Mouse (Mus musculus): ENCODE data around the gene Atp2a1.

Gene Atp2a1

DNA sequence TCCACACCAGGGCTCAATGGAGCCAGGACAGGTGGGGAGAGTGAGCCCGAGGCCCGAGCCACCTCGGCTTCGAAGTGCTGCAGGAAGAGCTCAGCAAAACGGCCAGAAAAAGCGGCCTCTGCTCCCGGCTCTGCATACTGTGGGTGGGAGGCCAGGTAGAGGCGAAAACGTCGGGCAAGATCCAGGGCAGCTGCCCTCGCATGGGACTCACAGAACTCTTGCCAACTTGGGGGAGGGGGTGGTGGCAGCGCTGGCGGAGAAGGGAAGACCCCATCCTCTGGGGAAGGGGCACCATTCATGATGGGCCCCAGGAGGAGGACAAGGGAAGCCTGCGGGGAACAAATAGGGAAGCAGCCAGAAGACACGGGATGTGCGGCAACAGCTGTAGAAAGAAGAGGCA, 9.8 kb upstream of the Atp2a1 start:
- no peak for DNase-seq (ENCODE audit: low spot score in 2 of 2)

DNA sequence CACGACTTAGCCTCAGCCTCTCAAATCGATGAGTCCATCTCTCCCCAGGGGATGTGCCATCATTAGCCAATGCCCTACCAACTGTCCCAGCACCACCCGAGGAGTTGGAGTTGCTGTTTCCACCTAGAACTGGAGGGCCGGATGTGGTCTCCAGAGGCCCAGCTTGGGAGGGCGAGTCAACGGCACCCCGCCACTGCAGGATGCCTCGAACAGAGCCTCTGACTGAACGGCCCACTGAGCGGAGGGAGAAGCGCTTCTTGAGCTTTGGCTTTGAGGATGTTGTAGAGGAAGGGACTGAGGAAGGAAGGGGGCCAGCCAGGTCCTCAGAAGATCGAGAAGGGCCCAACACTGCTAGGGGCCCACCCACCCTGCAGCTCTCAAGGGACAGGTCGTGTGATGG, 9.4 kb upstream of the Atp2a1 start:
- DNase-seq (ENCODE audit: low spot score in 2 of 2) = no peak

DNA sequence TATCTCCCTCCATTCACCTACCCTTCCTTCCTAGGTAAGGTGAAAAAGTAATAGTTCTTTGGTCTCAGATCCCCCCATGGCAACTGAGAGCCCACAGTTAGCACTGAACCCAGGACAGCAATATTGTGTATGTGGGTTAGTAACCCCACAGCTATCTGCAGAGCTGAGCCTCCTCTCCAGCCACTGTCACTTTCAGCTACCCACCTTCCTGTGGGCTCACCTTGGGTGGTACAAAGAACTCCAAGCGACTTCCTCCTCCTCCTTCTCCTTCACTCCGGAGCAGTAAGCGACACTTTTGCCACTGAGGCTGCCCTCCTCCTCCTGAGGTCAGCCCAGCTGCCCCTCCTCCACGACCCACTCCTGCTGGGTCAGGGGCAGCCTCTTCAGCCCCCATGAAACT, 8.9 kb upstream of the Atp2a1 start:
- DNase-seq (ENCODE audit: low spot score in 2 of 2) = no peak

DNA sequence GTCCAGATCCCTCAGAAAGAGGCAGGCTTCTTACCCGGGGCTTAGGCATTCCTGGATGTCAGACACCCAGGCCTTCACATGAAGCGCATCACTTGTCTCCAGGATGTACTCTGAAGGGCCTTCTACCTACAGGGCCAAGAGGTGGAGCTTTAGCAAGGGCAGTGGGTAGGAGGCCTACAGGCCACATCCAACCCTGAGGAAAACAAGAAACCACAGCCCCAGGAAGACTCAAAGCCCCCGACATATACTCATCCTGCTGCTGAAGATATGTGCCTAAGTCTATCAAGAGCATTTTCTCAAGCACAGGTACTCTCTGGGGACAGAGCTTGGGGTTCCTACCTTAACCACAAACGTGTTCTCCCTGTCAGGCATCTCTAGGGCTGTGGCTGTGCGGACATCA, 8.5 kb upstream of the Atp2a1 start:
- no peak for DNase-seq (ENCODE audit: low spot score in 2 of 2)

DNA sequence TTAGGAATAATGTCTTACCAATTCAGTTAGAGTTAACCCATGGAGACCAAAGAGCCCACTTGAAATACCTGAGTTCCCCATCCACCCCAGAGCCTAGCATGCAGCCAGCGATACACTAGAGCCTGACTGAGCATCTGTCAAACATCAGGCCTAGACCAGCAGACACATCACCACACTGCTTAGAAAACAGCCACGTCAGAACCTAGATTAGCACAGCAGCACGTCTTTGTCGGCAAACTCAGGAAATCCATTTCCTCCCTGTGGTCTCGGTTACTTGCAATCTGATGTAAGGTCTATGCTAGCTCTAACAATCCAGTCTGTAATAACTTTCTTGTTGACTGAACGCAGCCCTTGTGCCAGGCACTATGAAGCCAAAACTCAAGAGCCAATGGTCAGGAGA, 7.2 kb upstream of the Atp2a1 start:
- no peak for DNase-seq (ENCODE audit: low spot score in 2 of 2)

DNA sequence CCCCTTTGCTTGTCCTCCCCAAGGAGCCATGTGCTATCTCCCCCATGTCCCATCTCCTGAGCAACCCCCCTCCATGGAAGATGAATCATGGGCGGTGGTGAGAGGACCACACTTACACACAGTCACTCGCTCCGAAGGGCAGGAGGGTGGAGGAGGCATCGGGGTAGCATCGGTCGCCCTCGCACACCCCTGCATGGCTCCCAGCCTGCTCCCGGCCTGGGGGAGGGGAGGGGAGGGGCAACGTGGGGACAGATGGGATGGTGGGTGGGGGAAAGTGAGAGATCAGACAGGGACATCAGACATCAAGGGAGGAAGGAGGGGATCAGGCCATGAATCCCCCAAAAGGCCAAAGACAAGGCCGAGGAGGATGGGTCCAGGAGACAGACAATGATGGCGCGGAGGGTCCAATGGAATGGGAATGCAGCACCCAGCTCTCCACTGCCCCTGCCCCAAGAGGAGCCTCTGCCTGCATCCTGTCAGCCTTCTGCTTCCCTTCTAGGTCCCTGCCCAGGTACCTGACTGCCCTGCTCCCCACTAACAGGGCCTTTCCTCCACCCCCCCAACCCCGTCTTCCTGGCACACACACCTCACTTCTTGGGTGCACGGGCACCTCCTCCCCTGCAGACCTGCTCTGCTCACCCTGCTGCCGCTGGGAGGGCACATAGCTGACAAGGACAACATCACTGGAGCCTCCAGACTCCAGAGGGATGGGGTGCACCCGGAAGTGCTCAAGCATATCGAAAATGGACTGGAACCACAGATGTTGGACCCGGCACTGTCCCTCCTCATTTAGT, 5.1 kb upstream of the Atp2a1 start:
- DNase-seq (ENCODE audit: low spot score in 2 of 2) = no peak

DNA sequence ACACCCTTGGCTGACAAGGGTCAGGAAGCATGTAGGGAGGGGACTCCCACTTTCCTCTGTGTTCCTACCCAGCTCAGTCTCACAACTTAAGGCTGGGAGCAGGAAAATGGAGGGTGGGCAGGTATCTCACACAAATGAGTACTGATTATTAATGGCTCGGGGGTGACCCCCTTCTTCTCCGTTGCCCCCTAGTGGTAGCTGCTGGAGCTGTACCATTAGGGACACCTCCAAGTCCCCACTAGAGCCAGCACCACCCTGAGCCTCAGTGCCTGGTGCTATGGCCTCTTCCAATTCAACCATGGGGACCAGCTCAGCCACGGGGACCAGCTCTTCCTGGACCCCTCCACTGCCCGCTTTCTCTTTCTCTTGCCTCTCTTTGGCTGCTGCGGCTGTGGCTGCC, 4.4 kb upstream of the Atp2a1 start:
- peak in 1 of 2 experiments; percentile 31 for DNase-seq (ENCODE audit: low spot score in 2 of 2)

DNA sequence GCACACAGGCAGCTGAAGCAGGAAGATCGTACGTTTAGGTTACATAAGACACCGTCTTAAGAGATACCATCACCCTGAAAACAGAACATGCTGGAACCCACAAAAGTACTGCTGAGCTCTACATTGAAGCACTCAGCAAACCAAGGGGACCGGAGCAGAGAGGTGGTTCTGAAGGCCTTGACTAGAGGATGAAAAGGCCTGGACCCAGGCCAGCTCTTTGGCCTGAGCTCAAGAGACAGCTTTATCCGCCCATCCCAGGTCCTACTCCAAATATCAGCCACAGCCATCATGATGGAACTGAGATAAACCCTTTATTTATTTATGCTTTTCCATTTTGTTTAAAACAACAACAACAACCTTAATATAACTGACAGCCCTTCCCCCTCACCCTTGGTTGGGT, 3.8 kb upstream of the Atp2a1 start:
- no peak for DNase-seq (ENCODE audit: low spot score in 2 of 2)

DNA sequence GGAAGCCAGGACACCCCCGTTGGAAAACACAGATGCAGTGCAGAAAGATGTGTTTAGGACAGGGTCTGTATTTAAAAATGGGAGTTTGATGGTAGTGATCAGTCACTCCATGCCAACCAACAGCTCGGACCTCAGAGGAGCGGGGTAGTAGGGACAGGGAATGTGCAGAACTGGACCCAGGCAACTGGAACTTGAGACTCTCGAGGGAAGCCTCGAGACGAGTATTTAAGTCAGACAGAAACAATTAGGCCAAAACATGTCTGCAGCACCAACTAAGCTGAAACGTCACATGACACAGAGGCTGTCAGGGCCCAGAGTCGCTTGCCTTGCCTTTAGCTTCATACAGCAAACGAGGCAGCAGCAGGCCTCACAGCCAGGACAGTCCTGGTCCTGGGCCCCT, 3.2 kb upstream of the Atp2a1 start:
- no peak for DNase-seq (ENCODE audit: low spot score in 2 of 2)

DNA sequence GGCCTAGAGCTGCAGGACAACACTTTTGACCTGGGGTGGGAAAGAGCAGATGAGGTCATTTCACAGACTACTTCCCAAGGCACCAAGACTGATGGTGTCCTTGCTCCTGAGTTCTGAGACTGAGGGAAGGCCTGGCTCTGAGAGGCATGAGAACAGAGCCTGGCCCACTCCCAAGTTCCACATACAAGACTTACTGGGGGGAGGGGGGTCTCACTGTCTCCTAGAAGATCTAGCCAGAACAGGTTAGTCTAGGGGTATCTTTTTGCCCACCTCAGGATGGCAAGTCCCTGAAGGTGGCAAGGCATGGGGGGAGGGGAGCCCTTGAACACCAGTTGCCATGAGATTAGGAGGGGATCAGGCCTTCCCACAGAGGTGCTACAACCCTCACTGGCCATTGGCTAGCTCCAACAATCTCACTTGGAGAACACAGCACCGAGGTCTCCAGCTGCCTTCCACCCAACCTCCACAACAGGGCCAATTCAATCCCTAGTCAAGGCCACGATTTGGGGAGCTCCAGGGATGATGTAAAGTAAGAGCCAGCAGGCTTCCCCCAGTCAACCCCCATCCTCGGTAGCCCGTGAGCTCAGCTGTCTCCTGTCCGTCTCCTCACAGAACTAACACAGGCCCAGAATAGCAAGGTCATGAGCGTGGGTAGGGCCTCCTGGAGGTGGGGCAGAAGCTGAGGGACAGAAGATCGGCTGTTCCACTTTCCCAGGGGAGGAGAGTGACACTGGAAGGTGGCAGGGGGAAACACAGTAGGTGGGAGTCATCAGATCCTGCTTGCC, 2.5 kb upstream of the Atp2a1 start:
- DNase-seq (ENCODE audit: low spot score in 2 of 2) = peak; percentile 52 to 60

DNA sequence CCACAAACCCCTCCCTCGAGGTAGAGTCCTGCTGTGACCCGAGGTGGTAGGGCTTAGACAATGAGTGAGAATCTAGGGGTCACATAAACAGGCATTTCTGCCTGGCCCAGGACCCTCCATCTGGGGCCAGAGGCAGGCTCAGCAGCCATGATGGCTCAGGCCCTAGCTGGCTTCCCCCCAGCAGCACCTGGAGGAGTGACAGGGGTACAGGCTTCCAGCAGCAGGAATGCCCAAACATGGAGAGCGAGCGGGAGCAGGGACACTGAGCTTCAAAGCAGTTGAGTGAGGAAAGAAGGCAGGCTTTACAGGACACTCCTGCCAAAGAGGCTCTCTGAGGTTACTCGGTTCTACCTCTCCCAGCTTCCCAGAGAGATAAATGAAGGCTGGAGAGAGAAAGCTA, 1.9 kb upstream of the Atp2a1 start:
- peak in 1 of 2 experiments; percentile 24 for DNase-seq (ENCODE audit: low spot score in 2 of 2)

DNA sequence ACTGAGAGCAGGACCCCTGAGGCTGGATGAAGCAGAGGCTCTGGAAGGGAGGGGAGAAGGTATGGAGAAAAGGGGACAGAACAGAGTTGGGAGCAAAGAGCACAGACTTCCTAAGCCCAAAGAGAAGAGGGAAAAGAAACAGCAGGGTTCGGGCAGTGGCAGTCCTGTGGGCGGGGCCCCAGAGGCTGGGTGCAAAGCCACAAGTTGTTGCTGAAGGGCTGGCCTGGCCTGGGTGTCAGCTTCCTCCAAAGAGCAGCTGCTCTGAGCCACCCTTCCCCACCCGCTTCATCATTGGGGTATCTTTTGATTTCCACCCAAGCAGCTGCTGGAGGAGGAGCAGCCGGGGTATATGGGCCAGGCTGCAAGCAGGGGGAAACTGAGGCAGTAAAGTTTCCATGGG, 1.2 kb upstream of the Atp2a1 start:
- DNase-seq (ENCODE audit: low spot score in 2 of 2) = no peak

DNA sequence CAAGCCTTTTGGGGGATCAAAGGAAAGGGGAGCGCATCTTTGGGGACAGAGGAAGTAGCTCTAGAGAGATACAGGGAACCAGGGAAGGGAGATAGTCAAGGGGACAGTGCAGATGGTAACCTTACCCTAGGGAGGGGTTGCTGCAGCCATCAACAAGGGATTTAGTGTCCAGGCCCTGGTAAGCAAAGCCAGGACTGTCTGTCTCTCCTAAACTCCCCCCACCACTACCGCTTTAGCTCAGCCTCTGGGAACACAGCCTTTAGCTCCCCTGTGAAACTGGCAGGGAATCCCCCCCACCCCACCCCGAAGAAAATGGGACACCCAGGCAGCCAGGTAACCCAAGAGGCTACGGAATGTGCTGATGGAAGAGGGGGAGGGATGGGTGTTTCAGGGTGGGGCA, 639 bp upstream of the Atp2a1 start:
- DNase-seq (ENCODE audit: low spot score in 2 of 2) = no peak

DNA sequence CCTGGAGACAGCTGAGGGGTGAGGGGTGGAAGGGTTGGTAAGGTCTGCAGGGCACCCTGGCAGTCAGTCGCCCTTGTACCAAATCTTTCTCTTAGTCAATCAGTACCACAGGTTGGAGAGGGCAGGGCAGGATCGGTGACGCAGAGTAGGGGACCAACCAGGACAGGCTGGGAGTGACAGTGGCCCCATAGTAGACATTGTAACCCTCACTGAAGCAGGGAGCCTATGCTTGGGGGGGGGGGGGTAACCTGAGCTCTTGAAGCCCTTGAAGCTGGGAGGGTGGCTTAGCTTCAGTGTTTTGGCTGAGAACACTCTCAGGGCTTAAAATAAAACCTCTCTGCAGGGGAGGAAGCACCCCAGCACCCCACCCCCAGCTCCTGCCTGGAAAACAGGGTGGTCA, 1.3 kb downstream of the Atp2a1 start:
- no peak for DNase-seq (ENCODE audit: low spot score in 2 of 2)

DNA sequence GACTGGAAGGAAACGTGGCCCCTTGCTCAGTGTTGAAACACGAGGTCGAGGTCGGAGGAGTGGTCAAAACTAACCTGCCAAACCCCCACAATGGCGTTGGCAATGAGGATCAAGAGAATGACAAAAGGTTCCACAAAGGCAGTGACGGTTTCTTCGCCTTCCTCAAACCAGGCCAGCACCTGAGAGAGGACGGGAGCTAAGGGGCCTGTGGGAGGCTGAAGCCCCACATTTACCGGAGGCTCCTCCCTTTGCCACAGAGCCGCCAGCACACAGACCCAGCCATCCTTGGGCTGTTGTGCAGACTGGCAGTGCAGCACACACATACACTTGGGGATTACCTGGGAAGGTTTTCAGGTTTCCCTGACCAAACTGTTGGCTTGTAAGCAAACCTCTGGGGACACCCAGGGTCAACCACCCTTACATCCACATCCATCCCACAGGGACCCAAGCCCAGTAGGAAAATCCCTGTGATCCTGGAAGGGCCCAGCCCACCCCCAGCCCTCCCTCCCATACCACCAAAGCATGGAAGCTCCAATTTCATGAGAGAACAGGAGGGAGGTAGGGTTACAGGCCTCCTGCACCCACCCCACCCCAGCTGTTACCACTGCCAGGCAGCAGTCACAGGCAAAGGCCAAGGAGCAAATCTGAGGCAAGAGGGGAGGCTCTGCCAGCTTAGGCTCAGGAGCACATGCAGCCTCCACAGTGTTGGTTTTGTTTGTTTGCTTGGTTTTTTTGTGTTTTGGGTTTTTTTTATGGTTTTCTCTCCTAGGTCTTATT, 2.1 kb downstream of the Atp2a1 start:
- DNase-seq (ENCODE audit: low spot score in 2 of 2) = no peak

DNA sequence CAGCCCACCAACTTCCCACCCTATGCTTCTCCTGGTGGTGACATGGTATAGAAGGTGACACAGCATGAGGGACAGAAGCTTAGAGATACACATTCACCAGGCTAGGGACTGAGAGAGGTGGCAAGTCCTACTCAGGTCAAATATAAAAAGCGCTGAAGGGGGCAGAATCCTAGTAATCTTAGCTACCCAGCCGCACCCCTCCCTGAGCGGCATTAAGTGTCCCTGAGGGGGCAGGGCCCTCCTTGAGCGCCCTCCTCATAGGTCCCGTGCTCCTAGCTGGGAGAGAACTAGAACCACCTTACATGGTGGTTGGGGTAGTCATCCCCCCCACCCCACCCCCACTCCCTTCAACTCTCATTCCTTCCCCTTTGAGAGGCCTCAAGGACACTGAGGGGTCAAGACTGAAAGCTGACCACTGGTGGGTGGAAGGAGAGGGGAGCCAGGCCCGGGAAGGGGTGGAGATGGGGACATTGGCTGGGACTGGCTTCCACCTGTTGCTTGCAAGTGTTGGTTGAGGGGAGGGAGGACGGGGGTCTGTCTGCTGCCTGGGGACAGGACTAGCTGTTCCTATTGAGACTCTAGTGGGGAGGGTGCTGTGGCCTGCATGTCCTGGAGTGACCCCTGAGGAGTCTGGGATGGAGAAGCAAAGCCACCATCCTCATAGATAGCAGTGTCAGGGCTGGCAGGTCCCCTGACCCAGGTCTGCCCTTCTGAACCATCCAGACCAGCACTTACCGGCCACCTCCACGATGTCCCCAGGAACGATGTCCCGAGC, 3.9 kb downstream of the Atp2a1 start:
- no peak for DNase-seq (ENCODE audit: low spot score in 2 of 2)

DNA sequence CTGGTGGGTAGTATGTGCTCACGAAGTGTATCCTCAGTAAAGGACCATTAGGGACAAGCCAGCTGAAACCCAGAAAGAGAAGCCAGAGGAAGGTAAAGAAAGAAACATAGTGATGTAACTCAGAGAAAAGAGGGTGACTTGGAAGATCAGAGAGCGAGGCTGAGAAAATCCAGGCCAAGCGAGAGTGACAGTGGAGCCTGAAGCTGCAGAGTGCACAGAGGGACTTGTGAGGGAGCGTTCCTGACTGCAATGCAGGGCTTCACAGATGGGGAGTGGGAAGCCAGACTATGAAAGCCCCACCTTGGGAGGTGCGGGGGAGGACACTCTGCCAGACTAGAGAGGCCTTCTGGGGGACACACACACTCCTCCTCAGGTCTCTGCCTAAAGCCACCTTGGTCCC, 4.7 kb downstream of the Atp2a1 start:
- no peak for DNase-seq (ENCODE audit: low spot score in 2 of 2)

DNA sequence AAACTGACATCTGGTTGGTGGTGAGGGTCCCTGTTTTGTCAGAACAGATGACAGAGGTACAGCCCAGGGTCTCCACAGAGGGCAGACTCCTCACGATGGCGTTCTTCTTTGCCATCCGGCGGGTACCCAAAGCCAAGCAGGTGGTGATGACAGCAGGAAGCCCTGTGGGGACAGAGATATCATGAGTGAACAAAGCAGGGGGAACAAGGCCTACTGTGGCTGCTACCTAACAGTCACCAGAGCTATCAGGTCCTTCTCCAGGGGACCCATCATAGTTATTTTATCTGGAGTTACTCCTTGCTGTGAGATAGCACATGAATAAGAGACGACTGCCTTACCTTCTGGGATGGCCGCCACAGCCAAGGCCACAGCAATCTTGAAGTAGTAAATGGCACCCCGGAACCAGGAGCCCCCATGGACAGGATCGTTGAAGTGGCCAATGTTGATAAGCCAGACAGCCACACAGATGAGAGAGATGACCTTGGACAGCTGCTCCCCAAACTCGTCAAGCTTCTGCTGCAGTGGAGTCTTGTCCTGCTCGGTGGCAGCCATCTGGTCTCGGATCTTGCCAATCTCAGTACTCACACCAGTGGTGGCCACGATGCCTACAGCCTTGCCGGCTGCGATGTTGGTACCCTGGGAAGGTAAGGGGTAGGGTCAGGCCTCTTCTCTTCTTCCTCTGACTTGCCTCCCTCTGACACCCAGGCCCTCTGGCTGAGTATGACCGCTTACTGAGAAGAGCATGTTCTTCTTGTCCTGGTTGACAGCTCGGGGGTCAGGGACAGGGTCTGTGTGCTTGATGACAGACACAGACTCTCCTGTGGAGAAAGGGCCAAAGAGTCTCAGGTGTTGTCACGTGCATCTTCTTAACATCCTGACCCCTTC, 6.3 kb downstream of the Atp2a1 start:
- DNase-seq (ENCODE audit: low spot score in 2 of 2) = no peak

DNA sequence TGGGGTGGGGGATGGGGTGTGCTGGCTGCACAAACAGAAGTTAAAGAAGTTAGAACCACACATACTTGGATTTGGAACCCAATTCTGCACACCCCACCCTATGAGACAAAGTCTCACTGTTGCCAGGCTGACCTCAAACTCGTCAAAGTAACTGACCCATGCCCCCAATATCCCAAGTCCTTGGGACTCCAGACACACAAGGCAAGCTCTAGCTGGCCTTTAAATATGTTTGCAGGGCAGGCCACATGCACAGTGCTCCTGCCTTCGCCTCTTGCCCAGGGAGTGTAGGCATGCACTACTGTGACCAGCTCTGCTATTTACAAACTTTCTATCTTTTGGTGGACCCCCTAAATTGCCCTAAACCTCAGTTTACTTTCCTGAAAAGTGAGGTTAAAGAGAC, 7.7 kb downstream of the Atp2a1 start:
- no peak for DNase-seq (ENCODE audit: low spot score in 2 of 2)

DNA sequence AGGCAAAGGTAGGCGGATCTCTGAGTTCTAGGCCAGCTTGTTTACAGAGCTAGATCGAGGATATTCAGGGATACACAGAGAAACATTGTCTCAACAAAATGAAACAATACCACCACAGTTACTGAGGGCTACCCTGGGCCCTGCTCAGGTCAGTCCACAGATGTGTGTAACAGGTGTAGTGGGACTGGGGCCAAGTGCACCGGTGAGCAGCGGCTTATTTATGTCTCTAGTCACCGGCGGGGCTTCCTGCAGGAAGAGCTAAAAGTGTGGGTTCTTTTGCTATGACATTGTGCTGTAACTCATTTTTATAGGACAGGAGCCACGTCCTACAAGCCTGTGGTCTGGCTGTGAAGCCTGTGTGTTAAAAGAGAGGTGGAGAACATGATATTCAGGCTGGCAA, 9.0 kb downstream of the Atp2a1 start:
- no peak for DNase-seq (ENCODE audit: low spot score in 2 of 2)

DNA sequence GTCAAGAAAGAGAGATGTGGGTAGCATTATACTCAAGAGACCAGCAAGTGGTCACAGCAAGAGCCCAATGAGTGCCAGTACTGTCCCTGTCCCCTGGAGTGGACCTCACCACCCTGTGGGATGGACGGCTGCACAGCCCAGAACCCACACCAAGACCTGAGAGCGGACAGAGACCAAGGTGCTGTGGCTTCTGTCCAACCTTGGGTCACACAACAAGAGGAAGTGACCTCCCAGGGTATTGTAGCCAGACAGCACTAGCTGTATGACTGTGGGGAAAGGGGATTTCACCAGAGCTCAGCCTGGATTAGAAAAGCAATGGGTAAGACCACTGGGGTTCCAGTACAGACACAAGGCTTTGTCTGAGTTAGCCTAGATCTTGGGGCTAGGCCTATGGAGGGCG, 10.7 kb downstream of the Atp2a1 start:
- DNase-seq (ENCODE audit: low spot score in 2 of 2) = no peak

Data from heart, adult 9 months (tissue).